Mouse (Mus musculus) cortical plate, adult 2 months (tissue): ENCODE data around the gene Igfals.

Experiments used
- CTCF ChIP-seq: fragments of 200-500 bp; IDR thresholded peaks from 2 replicates; pipeline ENCODE4 v1.5.1; 2011; ENCODE audit warnings: mild to moderate bottlenecking, control low read depth, low read length; ENCODE audit not compliant: insufficient read depth; ENCODE audit errors: extremely low read depth
- POLR2A ChIP-seq: fragments of 200-500 bp; IDR thresholded peaks from 2 replicates; pipeline ENCODE4 v1.6.1; 2011; ENCODE audit warnings: mild to moderate bottlenecking, low read length, control low read depth; ENCODE audit not compliant: insufficient read depth; ENCODE audit errors: extremely low read depth

DNA sequence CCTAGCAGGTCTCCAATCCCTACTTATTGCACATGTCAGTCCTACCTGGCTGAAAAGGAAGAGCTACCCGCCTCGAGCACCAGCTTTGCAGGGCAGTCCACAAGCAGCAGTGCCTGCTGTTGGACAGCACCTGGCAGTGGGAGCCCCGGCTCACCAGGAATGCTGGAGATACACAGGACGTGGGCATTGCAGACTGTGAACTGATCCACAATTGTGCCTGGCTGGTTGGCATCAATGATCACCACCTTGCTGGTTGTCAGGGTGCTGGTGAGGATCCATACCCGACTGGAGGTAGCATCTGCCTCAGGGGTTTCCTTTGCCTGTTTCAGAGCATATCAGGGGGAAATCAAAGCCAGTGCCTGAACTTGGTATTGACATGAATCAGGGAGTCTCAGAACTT, 36.3 kb downstream of the Igfals start:
- TF ChIP-seq CTCF (no peak), POLR2A (no peak)
